Mouse (Mus musculus): ENCODE results near the gene Plaur. TPM values are rescaled to one million over a fixed set of nuclear protein-coding genes. Genes with fewer than 3 reads are reported as not detected.
"Not testable (repeated sequence)": the region's sequence is repeated elsewhere in the genome, so short reads cannot be mapped to it uniquely, and the experiment has no call there.

Gene Plaur
- polyA plus RNA-seq, 1 experiment from 2014 or later: 3.8 TPM

GRCm38 (mm10) chr7:24517654-24518053 is 55.4 kb downstream of the Plaur start:
- no peaks in the 10 kb centered on the region for H3K4me1 ChIP-seq
- H3K4me2 ChIP-seq: no peak overlapping the region
- peaks cover 47% of the 10 kb centered on the region for H3K36me3 ChIP-seq
- no peak for ATAC-seq (ENCODE audit: insufficient number of reproducible peaks, insufficient read depth, low FRiP score, low TSS enrichment, low read depth)
- H3K9me3 ChIP-seq: no peaks in the 10 kb centered on the region
- 36% methylated on average over 5 of the region's 6 CpGs for WGBS
- H3K27me3 ChIP-seq: no peaks in the 10 kb centered on the region
- no peak overlapping the region for H3K9ac ChIP-seq
- H3K27ac ChIP-seq: no peak overlapping the region
- H3K4me3 ChIP-seq: no peak overlapping the region

DNA sequence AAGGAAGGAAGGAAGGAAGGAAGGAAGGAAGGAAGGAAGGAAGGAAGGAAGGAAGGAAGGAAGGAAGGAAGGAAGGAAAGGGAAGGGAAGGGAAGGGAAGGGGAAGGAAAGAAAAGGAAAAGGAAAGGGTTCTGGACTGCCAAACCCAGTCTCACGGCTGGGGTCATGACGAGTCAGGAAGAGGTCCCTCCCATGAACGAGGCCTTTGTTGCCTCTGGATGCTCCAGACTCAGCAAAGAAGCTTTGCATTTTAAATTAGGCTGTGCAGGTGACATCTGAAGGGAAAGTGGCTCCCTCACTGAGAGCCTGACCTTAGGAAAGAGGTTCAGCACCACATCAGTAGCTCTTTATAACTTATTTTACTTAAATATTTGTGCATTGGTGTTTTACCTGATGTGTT is 56.8 kb downstream of the Plaur start:
- no peaks in the 10 kb centered on the region for H3K9me3 ChIP-seq
- no peaks in the 10 kb centered on the region for H3K4me1 ChIP-seq
- H3K9ac ChIP-seq: no peak overlapping the region
- no peak overlapping the region for H3K4me2 ChIP-seq
- 35% methylated on average over 3 of the region's 3 CpGs for WGBS
- no peak overlapping the region for H3K27ac ChIP-seq
- ATAC-seq (ENCODE audit: insufficient number of reproducible peaks, insufficient read depth, low FRiP score, low TSS enrichment, low read depth): no peak
- peaks cover 32% of the 10 kb centered on the region for H3K36me3 ChIP-seq
- no peak overlapping the region for H3K4me3 ChIP-seq
- H3K27me3 ChIP-seq: no peaks in the 10 kb centered on the region

GRCm38 (mm10) chr7:24520054-24520453 is 57.8 kb downstream of the Plaur start:
- not testable (repeated sequence) for H3K4me2 ChIP-seq; H3K9ac ChIP-seq; H3K9me3 ChIP-seq; H3K27me3 ChIP-seq; ATAC-seq (ENCODE audit: insufficient number of reproducible peaks, insufficient read depth, low FRiP score, low TSS enrichment, low read depth); H3K4me3 ChIP-seq; H3K27ac ChIP-seq; H3K4me1 ChIP-seq
- peaks cover 23% of the 10 kb centered on the region for H3K36me3 ChIP-seq
- WGBS: 91% methylated on average over 10 of the region's 10 CpGs

DNA sequence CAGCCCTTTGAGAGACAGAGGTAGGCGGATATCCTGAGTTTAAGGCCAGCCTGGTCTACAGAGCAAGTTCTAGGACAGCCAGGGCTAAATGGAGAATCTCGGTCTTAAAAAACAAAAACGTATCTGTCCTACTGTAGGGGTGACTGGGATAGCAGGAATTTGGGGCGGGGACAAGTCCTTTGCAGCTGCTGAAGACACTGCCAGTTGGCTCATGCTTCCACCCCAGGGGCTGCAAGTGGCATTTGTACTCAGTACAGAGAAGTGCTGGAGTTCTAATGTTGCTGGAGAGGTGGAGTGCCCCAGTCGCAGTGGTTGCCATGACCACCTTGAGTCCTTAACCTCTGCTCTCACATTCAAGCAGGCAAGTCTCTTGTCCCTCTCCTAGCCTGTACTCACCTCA is 60.5 kb downstream of the Plaur start:
- Histone ChIP-seq H3K36me3 (peaks cover 4% of the 10 kb centered on the region), H3K4me3 (no peak overlapping the region), H3K4me1 (peaks cover 17% of the 10 kb centered on the region), H3K27ac (no peak overlapping the region), H3K4me2 (no peak overlapping the region), H3K9me3 (no peaks in the 10 kb centered on the region), H3K27me3 (no peaks in the 10 kb centered on the region), H3K9ac (no peak overlapping the region)
- 51% methylated on average over 5 of the region's 5 CpGs for WGBS
- ATAC-seq (ENCODE audit: insufficient number of reproducible peaks, insufficient read depth, low FRiP score, low TSS enrichment, low read depth): no peak

- Histone ChIP-seq H3K36me3 (peaks cover under 1% of the 10 kb centered on the region; the same call in 1 of the 2 replicates), H3K27me3 (no peaks in the 10 kb centered on the region), H3K4me1 (peaks cover 17% of the 10 kb centered on the region), H3K27ac (no peak overlapping the region), H3K4me2 (no peak overlapping the region), H3K9me3 (no peaks in the 10 kb centered on the region), H3K9ac (no peak overlapping the region), H3K4me3 (no peak overlapping the region)
- WGBS: 84% methylated on average over 6 of the region's 6 CpGs
- no peak for ATAC-seq (ENCODE audit: insufficient number of reproducible peaks, insufficient read depth, low FRiP score, low TSS enrichment, low read depth)
These were observed 61.4 kb downstream of the Plaur start for GRCm38 (mm10) chr7:24523723-24524122.

DNA sequence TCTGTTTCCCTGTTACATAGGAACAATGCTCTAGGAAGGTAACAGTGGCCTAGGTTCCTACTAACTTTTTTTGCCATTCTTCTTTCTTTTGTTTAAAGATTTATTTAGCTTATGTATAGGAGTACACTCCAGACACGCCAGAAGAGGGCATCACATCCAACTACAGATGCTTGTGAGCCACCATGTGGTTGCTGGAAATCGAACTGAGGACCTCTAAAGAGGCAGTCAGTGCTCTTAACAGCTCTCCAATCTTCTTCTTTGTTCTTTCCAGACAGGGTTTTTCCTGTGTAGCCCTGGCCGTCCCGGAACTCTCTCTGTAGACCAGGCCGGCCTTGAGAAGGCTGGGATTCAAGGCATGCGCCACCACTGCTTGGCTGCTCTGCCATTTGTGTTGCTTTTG is 62.7 kb downstream of the Plaur start:
- Histone ChIP-seq H3K27ac (no peak overlapping the region), H3K36me3 (no peaks in the 10 kb centered on the region), H3K9ac (no peak overlapping the region), H3K4me3 (no peak overlapping the region), H3K9me3 (no peaks in the 10 kb centered on the region), H3K27me3 (no peaks in the 10 kb centered on the region), H3K4me1 (peaks cover 24% of the 10 kb centered on the region), H3K4me2 (no peak overlapping the region)
- 81% methylated on average over 6 of the region's 6 CpGs for WGBS
- no peak for ATAC-seq (ENCODE audit: insufficient number of reproducible peaks, insufficient read depth, low FRiP score, low TSS enrichment, low read depth)

Other genes starting within 250 kb of the Plaur start
- 6.1 and 6.4 TPM in 2 replicates for gene Zfp109, start 224.9 kb upstream of the Plaur start, polyA plus RNA-seq (2015; fragmentation: Nextera tagmentation; extraction: Ambion mirVana)
- gene Zfp108, start 207.7 kb upstream of the Plaur start, polyA plus RNA-seq (2015; fragmentation: Nextera tagmentation; extraction: Ambion mirVana): 5.3 and 6.5 TPM in 2 replicates
- gene Zfp93, start 192.1 kb upstream of the Plaur start, polyA plus RNA-seq (2015; fragmentation: Nextera tagmentation; extraction: Ambion mirVana): 10.7 and 10.8 TPM in 2 replicates
- 53.8 and 58.5 TPM in 2 replicates for gene Zfp61, start 161.3 kb upstream of the Plaur start, polyA plus RNA-seq (2015; fragmentation: Nextera tagmentation; extraction: Ambion mirVana)
- gene Zfp94, start 145.8 kb upstream of the Plaur start, polyA plus RNA-seq (2015; fragmentation: Nextera tagmentation; extraction: Ambion mirVana): 14.3 and 18.8 TPM in 2 replicates
- gene Tescl, start 128.5 kb upstream of the Plaur start, polyA plus RNA-seq (2015; fragmentation: Nextera tagmentation; extraction: Ambion mirVana): 0.25 TPM in 1 of 2 replicates, not detected in the other
- gene Lypd5, start 113.3 kb upstream of the Plaur start, polyA plus RNA-seq (2015; fragmentation: Nextera tagmentation; extraction: Ambion mirVana): 0.45 and 0.91 TPM in 2 replicates
- gene Kcnn4, start 92.2 kb upstream of the Plaur start, polyA plus RNA-seq (2015; fragmentation: Nextera tagmentation; extraction: Ambion mirVana): 1.9 and 2.1 TPM in 2 replicates
- gene Smg9, start 62.9 kb upstream of the Plaur start, polyA plus RNA-seq (2015; fragmentation: Nextera tagmentation; extraction: Ambion mirVana): 21.6 and 27.0 TPM in 2 replicates
- gene Irgc1, start 10.2 kb upstream of the Plaur start, polyA plus RNA-seq (2015; fragmentation: Nextera tagmentation; extraction: Ambion mirVana): not detected in 2 replicates
- 6.7 and 7.9 TPM in 2 replicates for gene Cadm4, start 19.5 kb downstream of the Plaur start, polyA plus RNA-seq (2015; fragmentation: Nextera tagmentation; extraction: Ambion mirVana)
- gene Zfp428, start 44.5 kb downstream of the Plaur start, polyA plus RNA-seq (2015; fragmentation: Nextera tagmentation; extraction: Ambion mirVana): 95.8 and 96.3 TPM in 2 replicates
- 0.53 and 0.89 TPM in 2 replicates for gene AC161166.1, start 50.0 kb downstream of the Plaur start, polyA plus RNA-seq (2015; fragmentation: Nextera tagmentation; extraction: Ambion mirVana)
- 9.6 and 10.2 TPM in 2 replicates for gene Irgq, start 68.2 kb downstream of the Plaur start, polyA plus RNA-seq (2015; fragmentation: Nextera tagmentation; extraction: Ambion mirVana)
- 0.42 TPM in 1 of 2 replicates, not detected in the other for gene Pinlyp, start 83.6 kb downstream of the Plaur start, polyA plus RNA-seq (2015; fragmentation: Nextera tagmentation; extraction: Ambion mirVana)
- 127 and 147 TPM in 2 replicates for gene Xrcc1, start 83.8 kb downstream of the Plaur start, polyA plus RNA-seq (2015; fragmentation: Nextera tagmentation; extraction: Ambion mirVana)
- gene Ethe1, start 125.1 kb downstream of the Plaur start, polyA plus RNA-seq (2015; fragmentation: Nextera tagmentation; extraction: Ambion mirVana): 24.0 and 26.0 TPM in 2 replicates
- 7.0 and 7.3 TPM in 2 replicates for gene Zfp575, start 125.2 kb downstream of the Plaur start, polyA plus RNA-seq (2015; fragmentation: Nextera tagmentation; extraction: Ambion mirVana)
- gene Phldb3, start 148.3 kb downstream of the Plaur start, polyA plus RNA-seq (2015; fragmentation: Nextera tagmentation; extraction: Ambion mirVana): 0.37 and 0.65 TPM in 2 replicates
- 13.7 and 16.0 TPM in 2 replicates for gene Lypd3, start 174.1 kb downstream of the Plaur start, polyA plus RNA-seq (2015; fragmentation: Nextera tagmentation; extraction: Ambion mirVana)
- gene Tex101, start 214.2 kb downstream of the Plaur start, polyA plus RNA-seq (2015; fragmentation: Nextera tagmentation; extraction: Ambion mirVana): not detected in 2 replicates
- not detected in 2 replicates for gene BC049730, start 246.8 kb downstream of the Plaur start, polyA plus RNA-seq (2015; fragmentation: Nextera tagmentation; extraction: Ambion mirVana)

All from embryonic facial prominence, embryonic 13.5 days (tissue).